Mouse (Mus musculus): ENCODE results near the gene Fcgr1.

GRCm38 (mm10) chr3:96264404-96264949, 29.3 kb downstream of the Fcgr1 start:
- TF ChIP-seq CTCF (IDR thresholded peaks at IDR 0.05; ENCODE audit: low read depth) (no peak), EP300 (IDR thresholded peaks at IDR 0.05; ENCODE audit: low read depth) (no peak)

All from heart, postnatal 0 days (tissue).